Mouse (Mus musculus) embryonic facial prominence, embryonic 14.5 days (tissue): ENCODE measurements around the gene Sdk1. TPM values are rescaled to one million over a fixed set of nuclear protein-coding genes. Genes with fewer than 3 reads are reported as not detected.

Experiments used
- ATAC-seq: fragments of 200-750 bp; cut with Nextera tagmentation; 2 replicates; pipeline ENCODE4 v1.8.0; 2017; ENCODE audit warnings: low read depth, moderate number of reproducible peaks, moderate TSS enrichment
- DNase-seq: peaks from one replicate; pipeline ENCODE4 v3.0.0-alpha.2; 2015; ENCODE audit warnings: low spot score
- H3K27ac ChIP-seq: fragments of 300-500 bp; sonication (generic); replicated peaks from 2 replicates; pipeline ENCODE4 v1.5.1; 2014; ENCODE audit warnings: low read depth, mild to moderate bottlenecking, low read length, moderate library complexity
- H3K27me3 ChIP-seq: fragments of 300-500 bp; sonication (generic); replicated peaks from 2 replicates; pipeline ENCODE4 v1.6.1; 2014; ENCODE audit warnings: low read length; ENCODE audit not compliant: control insufficient read depth, insufficient read depth
- H3K36me3 ChIP-seq: fragments of 300-500 bp; sonication (generic); 2 replicates; pipeline ENCODE4 v1.6.1; 2014; ENCODE audit warnings: low read length, mixed read lengths; ENCODE audit not compliant: control insufficient read depth, insufficient read depth
- H3K4me1 ChIP-seq: fragments of 300-500 bp; sonication (generic); 2 replicates; pipeline ENCODE4 v1.6.1; 2014; ENCODE audit warnings: antibody characterized with exemption, low read length; ENCODE audit not compliant: control insufficient read depth, insufficient read depth
- H3K4me2 ChIP-seq: fragments of 300-500 bp; sonication (generic); 2 replicates; pipeline ENCODE4 v1.6.1; 2014; ENCODE audit warnings: low read depth, mild to moderate bottlenecking, low read length, moderate library complexity, mixed read lengths
- H3K4me3 ChIP-seq: fragments of 300-500 bp; sonication (generic); 2 replicates; pipeline ENCODE4 v1.5.1; 2014; ENCODE audit warnings: low read depth, mild to moderate bottlenecking, low read length
- H3K9ac ChIP-seq: fragments of 300-500 bp; sonication (generic); 2 replicates; pipeline ENCODE4 v1.6.1; 2014; ENCODE audit warnings: low read depth, mild to moderate bottlenecking, low read length, moderate library complexity, mixed read lengths
- H3K9me3 ChIP-seq: fragments of 300-500 bp; sonication (generic); 2 replicates; pipeline ENCODE4 v1.6.1; 2016; ENCODE audit warnings: low read length; ENCODE audit not compliant: control insufficient read depth
- WGBS: fragments of 180-500 bp; shearing (Covaris S2); extraction: QIAGEN DNeasy Blood & Tissue Kit; methylation state at CpG from one replicate; pipeline ENCODE4 v1.1.7; 2014; 5-methylcytosine and 5-hydroxymethylcytosine counted together
- polyA plus RNA-seq: library from polyadenylated mRNA; unstranded; fragments of >200 nt; fragmentation: Nextera tagmentation; extraction: Ambion mirVana; gene quantifications from 2 replicates; pipeline ENCODE4 v1.2.1, GENCODE M21; 2014

Gene Sdk1
- polyA plus RNA-seq, 1 experiment from 2014 or later, result 2.7 TPM

DNA sequence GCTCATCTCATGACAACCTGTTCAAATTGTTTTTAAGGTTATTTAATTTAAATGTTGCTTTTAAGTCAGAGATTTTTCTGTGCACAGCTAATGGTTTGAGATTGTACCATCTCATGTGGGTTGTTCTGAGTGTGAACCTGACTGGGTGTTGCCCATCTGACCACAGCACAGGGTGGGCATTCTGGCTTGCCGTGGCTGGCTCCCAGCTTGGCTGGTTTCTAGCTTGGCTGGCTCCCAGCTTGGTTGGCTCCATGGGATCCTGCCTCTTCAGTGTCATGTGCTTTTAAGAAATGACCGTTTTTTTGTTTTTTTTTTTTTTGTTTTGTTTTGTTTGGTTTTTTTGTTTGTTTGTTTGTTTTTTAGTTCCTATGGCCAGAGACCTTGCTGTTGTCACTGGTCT, 326.8 kb downstream of the Sdk1 start:
- Histone ChIP-seq H3K9me3 (no peaks in the 10 kb centered on the region), H3K36me3 (no peaks in the 10 kb centered on the region), H3K4me2 (no peak overlapping the region), H3K4me1 (no peaks in the 10 kb centered on the region), H3K9ac (no peak overlapping the region), H3K27me3 (no peaks in the 10 kb centered on the region), H3K27ac (no peak overlapping the region), H3K4me3 (no peak overlapping the region)
- DNase-seq (no peak), ATAC-seq (no peak)
- WGBS, result 76% methylated on average over 2 of the region's 2 CpGs

DNA sequence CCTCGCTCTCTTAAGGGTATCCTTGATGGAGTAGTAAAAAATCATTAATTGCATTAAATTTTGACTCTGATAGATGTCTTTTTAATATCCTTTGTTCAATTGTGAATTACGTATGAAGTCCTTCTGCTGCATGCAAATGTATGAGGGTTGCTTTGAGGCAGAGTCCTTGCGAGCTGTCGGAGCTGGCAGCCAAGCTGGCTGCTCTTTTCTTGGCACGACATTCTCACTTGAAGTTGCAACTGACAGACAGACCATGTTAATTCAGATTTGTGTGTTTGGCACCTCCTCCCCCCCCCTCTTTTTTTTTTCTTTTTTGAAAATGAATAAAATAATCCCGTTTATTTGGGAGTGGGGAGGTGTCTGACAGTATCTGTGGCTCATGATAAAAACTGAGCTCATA, 329.2 kb downstream of the Sdk1 start:
- no peak for ATAC-seq
- Histone ChIP-seq H3K27ac (no peak overlapping the region), H3K4me1 (no peaks in the 10 kb centered on the region), H3K27me3 (no peaks in the 10 kb centered on the region), H3K4me2 (no peak overlapping the region), H3K9ac (no peak overlapping the region), H3K9me3 (no peaks in the 10 kb centered on the region), H3K4me3 (no peak overlapping the region), H3K36me3 (no peaks in the 10 kb centered on the region)
- WGBS, result 74% methylated on average over 6 of the region's 6 CpGs
- no peak for DNase-seq

DNA sequence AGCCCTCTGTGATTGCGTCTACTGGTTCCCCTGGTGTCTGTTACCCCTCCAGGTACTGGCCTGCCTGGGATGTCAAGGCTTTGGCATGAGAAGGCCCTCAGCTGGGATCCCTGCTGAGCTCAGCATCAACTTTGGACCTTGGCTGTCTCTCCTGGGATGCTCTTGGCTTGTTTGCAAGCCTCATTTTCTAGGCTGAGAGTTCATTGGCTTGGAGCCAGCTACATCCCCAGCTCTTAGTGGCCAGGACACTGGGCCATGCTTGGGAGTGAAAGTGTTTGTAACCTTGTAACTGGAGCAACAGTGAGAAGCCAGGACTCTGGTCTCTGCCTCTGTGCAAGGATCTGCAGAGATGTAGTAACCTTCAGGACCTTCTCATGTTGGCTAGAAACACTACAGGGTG, 333.0 kb downstream of the Sdk1 start:
- 77% methylated on average over 1 of the region's 1 CpGs for WGBS

DNA sequence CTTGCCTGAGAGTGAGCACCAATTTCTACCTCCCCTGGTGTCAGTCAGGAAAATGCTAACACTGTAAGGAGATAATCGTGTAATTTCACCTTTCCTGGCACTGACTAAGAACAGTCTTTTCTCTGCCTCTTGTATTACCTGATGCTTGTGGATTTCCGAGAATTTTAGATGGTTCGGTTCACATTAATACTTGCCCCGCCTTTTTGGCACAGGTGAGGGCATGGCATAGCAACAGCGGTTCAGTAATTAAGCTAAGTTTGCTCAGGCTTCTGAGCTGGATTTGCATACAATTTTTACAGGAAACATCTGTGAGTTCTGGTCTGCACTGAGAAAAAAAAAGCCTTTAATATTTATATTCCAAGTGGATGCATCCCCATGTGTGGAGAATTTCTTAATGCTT, 350.0 kb downstream of the Sdk1 start:
- Histone ChIP-seq H3K4me3 (no peak overlapping the region), H3K4me2 (no peak overlapping the region), H3K9ac (no peak overlapping the region), H3K4me1 (no peaks in the 10 kb centered on the region), H3K9me3 (peaks cover 5% of the 10 kb centered on the region; the same call in 1 of the 2 replicates), H3K27me3 (no peaks in the 10 kb centered on the region), H3K27ac (no peak overlapping the region), H3K36me3 (no peaks in the 10 kb centered on the region)
- ATAC-seq (no peak), DNase-seq (peak; percentile 30)
- WGBS, result 58% methylated on average over 5 of the region's 5 CpGs

More for the DNA sequence above, 333.0 kb downstream of the Sdk1 start:
- H3K4me1 ChIP-seq, result no peaks in the 10 kb centered on the region
- H3K9ac ChIP-seq, result no peak overlapping the region
- no peaks in the 10 kb centered on the region for H3K27me3 ChIP-seq
- DNase-seq (peak; percentile 51), ATAC-seq (no peak)
- no peak overlapping the region for H3K27ac ChIP-seq
- no peaks in the 10 kb centered on the region for H3K9me3 ChIP-seq
- H3K4me3 ChIP-seq, result no peak overlapping the region
- H3K4me2 ChIP-seq, result no peak overlapping the region
- H3K36me3 ChIP-seq, result no peaks in the 10 kb centered on the region

DNA sequence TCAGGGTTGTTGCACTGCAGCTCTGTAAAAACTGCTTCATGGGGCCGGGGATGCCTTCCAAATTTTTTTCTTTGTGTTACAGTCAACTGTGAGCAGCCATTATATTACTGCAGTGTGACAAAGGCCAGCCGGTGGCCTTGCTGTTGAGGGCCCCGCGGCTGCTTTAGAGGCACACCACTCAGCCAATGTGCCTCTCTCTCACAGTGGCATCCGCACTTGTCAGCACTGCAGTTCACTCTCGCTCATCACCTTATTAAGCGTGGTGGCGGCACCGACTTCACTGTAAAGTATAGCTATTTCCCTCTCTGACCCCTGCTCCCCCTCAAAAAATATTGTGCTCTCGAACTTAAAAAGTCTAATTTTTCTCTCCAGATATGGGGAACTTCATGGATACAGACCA, 371.4 kb downstream of the Sdk1 start:
- no peak overlapping the region for H3K9ac ChIP-seq
- WGBS, result 73% methylated on average over 10 of the region's 10 CpGs
- H3K4me3 ChIP-seq, result no peak overlapping the region
- H3K4me1 ChIP-seq, result peaks cover 3% of the 10 kb centered on the region; the same call in 1 of the 2 replicates
- H3K27ac ChIP-seq, result no peak overlapping the region
- H3K4me2 ChIP-seq, result no peak overlapping the region
- ATAC-seq, result no peak
- DNase-seq, result no peak
- no peaks in the 10 kb centered on the region for H3K9me3 ChIP-seq
- H3K27me3 ChIP-seq, result no peaks in the 10 kb centered on the region
- H3K36me3 ChIP-seq, result no peaks in the 10 kb centered on the region

DNA sequence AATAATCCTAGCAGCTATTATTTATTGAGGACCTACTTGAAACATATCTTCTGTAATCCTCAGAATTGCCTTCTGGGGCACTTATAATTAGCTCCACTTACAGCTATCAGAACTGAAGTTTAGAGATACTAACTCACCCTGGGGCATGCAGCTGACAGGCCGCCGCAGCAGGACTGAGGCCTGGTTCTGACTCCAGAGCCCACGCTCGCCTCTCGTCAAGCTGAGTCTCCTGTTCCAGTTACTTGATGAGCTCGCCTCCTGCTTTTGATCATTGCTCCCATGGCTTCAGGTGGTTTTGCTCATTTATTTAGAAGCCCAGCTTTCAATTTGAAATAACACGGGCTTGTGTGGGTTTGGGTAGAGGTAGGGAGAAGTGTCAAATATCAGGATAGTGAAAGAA, 374.5 kb downstream of the Sdk1 start:
- no peaks in the 10 kb centered on the region for H3K36me3 ChIP-seq
- no peak overlapping the region for H3K27ac ChIP-seq
- ATAC-seq (no peak), DNase-seq (peak; percentile 29)
- no peak overlapping the region for H3K4me2 ChIP-seq
- no peak overlapping the region for H3K9ac ChIP-seq
- no peaks in the 10 kb centered on the region for H3K27me3 ChIP-seq
- H3K9me3 ChIP-seq, result no peaks in the 10 kb centered on the region
- peaks cover 9% of the 10 kb centered on the region; the same call in 1 of the 2 replicates for H3K4me1 ChIP-seq
- H3K4me3 ChIP-seq, result no peak overlapping the region
- 32% methylated on average over 7 of the region's 7 CpGs for WGBS

DNA sequence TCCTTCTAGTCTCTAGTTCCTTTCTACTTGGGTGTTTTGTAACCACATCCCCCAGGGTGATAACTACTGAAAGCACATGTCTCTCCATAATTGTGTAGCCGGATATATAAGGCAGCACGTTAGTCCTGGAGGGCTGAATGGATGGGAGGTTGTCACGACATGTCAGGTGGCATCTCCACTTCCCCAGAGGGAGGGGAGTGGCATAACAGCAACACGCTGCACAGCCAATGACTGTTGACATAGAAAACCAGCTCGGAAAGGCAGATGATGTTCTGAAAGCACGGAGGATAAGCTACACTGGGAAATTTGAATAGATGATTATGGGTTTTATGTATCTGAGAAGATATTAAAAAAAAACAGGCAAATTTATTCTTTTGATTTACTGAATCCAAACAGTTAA, 376.4 kb downstream of the Sdk1 start:
- no peaks in the 10 kb centered on the region for H3K36me3 ChIP-seq
- 44% methylated on average over 6 of the region's 6 CpGs for WGBS
- ATAC-seq (peak; percentile 67; the same call in 1 of the 2 replicates), DNase-seq (peak; percentile 71)
- no peaks in the 10 kb centered on the region for H3K27me3 ChIP-seq
- H3K27ac ChIP-seq, result no peak overlapping the region
- peaks cover 9% of the 10 kb centered on the region; the same call in 1 of the 2 replicates for H3K4me1 ChIP-seq
- H3K4me2 ChIP-seq, result no peak overlapping the region
- H3K4me3 ChIP-seq, result no peak overlapping the region
- H3K9me3 ChIP-seq, result no peaks in the 10 kb centered on the region
- no peak overlapping the region for H3K9ac ChIP-seq

DNA sequence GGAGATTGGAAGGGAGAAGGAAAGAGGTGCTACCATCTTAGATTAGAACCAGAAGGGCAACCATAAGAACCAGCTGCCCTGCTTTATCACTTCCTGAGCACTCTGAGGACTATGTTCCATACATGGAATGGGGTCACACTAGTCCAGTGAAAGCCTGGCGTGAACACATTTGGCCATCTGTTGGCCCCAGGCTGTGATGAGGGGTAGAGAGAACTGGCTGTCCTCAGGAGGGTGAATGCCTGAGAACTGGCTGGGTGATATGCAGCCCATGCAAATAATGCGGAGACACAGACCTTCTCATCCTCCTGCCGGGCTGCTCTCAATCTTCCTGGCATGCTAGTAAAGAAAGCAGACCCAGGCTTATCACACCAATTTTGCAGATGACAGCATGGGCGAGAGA, 384.1 kb downstream of the Sdk1 start:
- Histone ChIP-seq H3K27me3 (no peaks in the 10 kb centered on the region), H3K27ac (no peak overlapping the region), H3K4me1 (no peaks in the 10 kb centered on the region), H3K9ac (no peak overlapping the region), H3K9me3 (no peaks in the 10 kb centered on the region), H3K36me3 (no peaks in the 10 kb centered on the region), H3K4me2 (no peak overlapping the region), H3K4me3 (no peak overlapping the region)
- WGBS, result 76% methylated on average over 4 of the region's 4 CpGs
- DNase-seq, result no peak
- ATAC-seq, result no peak

DNA sequence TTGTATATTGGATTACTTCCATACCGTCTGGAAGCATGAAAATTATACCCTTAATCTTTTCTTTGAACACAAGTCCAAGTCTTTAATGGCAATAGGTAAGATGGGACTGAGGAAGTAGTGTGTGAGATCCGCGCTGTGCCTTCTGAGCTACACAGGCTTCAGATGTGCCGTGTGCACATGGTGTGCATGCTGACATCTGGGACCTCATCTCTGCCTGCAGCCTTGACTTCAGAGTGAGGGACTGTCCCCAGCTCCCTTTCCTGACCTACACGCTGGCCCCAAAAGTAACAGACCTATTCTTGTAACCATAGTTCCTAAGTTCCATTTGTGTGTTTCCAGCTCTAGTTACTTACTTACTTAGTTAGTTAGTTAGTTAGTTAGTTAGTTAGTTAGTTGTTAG, 390.4 kb downstream of the Sdk1 start:
- DNase-seq (no peak), ATAC-seq (no peak)
- H3K9me3 ChIP-seq, result no peaks in the 10 kb centered on the region
- H3K4me3 ChIP-seq, result no peak overlapping the region
- no peak overlapping the region for H3K27ac ChIP-seq
- H3K36me3 ChIP-seq, result no peaks in the 10 kb centered on the region
- no peaks in the 10 kb centered on the region for H3K27me3 ChIP-seq
- H3K9ac ChIP-seq, result no peak overlapping the region
- H3K4me2 ChIP-seq, result no peak overlapping the region
- H3K4me1 ChIP-seq, result peaks cover 11% of the 10 kb centered on the region; the same call in 1 of the 2 replicates
- WGBS, result 68% methylated on average over 5 of the region's 5 CpGs
